Mouse (Mus musculus): Measurements from ENCODE around the gene Psmd14. TPM values are rescaled to one million over a fixed set of nuclear protein-coding genes. Genes with fewer than 3 reads are reported as not detected.

Gene Psmd14
- total RNA-seq, 2 experiments from 2014 or later = 110 to 120 TPM

DNA sequence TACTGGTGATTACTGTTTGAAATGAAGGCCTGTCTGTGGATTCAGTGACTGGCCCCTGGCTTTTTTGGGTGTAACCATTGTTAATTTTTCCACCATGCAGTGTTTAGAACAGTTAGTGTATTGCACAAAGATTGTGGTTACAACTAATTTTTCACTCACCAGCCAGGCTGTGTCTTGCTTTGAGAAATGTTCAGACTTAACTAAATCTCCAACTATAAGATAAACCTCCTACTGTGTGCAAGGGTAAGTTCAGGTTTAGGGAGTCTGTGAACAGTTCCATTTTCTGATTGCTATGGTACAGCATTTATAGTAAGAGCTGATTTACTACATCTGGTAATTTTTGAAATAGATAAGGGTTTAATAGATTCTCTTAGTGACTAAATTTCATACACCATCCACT, 69.3 kb downstream of the Psmd14 start:
- Histone ChIP-seq H3K27ac (no peak overlapping the region), H3K4me3 (no peak overlapping the region)
- DNase-seq (ENCODE audit: low spot score in 2 of 2) = no peak
- TF ChIP-seq CTCF (conservative IDR thresholded peaks at IDR 0.05) = no peak

GRCm38 (mm10) chr2:61794960-61795359, 83.5 kb downstream of the Psmd14 start:
- H3K4me3 ChIP-seq = no peak overlapping the region
- no peak for DNase-seq (ENCODE audit: low spot score in 2 of 2)
- peak overlapping the region; percentile 51; the same call in 1 of the 2 replicates for H3K27ac ChIP-seq
- no peak for TF ChIP-seq CTCF (conservative IDR thresholded peaks at IDR 0.05)

DNA sequence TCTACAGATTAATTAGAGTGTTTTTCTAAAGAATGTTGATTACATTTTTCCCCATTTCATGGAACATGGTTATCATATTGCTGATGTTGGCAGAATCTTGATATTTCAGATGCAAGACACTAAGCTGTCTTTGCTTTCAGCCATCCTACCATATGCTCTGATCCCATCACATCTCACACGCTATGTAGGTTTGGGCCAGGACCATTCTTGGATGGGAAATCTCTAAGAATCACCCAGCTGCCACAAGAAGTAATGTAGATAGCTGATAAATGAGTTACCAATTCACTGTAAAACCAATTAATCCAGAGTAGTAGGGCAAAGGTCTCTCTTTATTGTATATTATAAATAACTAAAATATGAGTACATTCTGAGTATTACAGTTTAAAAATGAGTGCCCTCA, 86.6 kb downstream of the Psmd14 start:
- DNase-seq (ENCODE audit: low spot score in 2 of 2) = no peak
- Histone ChIP-seq H3K27ac (no peak overlapping the region), H3K4me3 (no peak overlapping the region)
- TF ChIP-seq CTCF (conservative IDR thresholded peaks at IDR 0.05) = no peak

DNA sequence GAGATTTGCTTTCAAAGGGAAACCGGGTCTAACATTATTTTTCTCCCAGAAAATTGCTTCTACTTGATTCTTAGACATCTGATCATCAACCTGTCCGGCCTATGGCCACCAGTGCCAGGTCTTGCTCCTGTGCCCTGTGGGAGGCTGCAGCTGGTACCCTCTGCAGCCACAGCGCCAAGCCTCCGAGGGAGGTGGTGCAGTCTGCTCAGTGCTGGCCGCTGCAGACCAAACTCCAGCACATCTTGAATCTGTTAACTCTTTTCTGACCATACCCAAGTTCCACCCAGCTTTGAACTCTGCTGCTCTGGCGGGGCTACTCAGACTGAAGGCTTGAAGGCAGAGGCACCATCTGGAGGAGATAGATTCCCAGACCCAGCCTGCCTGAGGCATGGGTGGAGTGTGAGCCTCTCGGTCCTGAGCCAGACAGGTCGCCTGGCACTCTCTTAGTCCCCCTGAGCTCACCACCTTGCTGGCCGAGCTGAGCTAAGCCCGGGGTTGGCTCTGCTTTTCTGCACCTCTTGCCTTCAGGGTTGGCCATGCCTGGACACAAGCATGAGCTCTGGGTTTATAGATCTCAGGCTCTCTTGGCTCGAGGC, 91.3 kb downstream of the Psmd14 start, which contains the start of gene Tbr1:
Tbr1 (plus strand) TSS at position 275 of the 596 bp plus-strand sequence.
- peak within 1 kb of the TSS; percentile 94 for H3K27ac ChIP-seq
- no peak for DNase-seq (ENCODE audit: low spot score in 2 of 2)

GRCm38 (mm10) chr2:61803443-61804367, 92.2 kb downstream of the Psmd14 start:
- peak in 1 of 2 experiments; percentile 52 for DNase-seq (ENCODE audit: low spot score in 2 of 2)
- TF ChIP-seq CTCF (conservative IDR thresholded peaks at IDR 0.05) = no peak
- peak overlapping the region; percentile 71 for H3K4me3 ChIP-seq
- H3K27ac ChIP-seq = peak overlapping the region; percentile 94

More for the DNA sequence above, 91.3 kb downstream of the Psmd14 start, which contains the start of gene Tbr1:
- no peak for TF ChIP-seq CTCF (conservative IDR thresholded peaks at IDR 0.05)
- peak within 1 kb of the TSS; percentile 71 for H3K4me3 ChIP-seq

DNA sequence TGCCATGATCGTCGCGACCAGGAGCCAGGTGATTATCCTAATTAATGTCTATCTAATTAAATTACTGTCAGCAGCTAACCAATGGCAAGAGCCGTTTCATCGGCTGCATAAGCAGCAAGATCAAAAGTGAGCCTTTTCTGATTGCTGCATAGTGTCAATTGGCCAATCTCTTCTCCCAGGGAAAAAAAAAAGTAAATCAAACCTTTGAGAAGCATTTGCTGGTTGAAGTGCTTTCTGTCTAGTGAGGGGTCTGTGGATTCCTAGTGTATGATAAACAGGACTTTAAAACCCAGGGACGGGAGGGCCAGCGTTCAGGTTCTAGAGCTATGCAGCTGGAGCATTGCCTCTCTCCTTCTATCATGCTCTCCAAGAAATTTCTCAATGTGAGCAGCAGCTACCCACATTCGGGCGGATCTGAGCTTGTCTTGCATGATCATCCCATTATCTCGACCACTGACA, 92.9 kb downstream of the Psmd14 start:
- TF ChIP-seq CTCF (conservative IDR thresholded peaks at IDR 0.05) = no peak
- peak; percentile 63 to 73 for DNase-seq (ENCODE audit: low spot score in 2 of 2)
- peak overlapping the region; percentile 94 for H3K27ac ChIP-seq
- H3K4me3 ChIP-seq = peak overlapping the region; percentile 71

DNA sequence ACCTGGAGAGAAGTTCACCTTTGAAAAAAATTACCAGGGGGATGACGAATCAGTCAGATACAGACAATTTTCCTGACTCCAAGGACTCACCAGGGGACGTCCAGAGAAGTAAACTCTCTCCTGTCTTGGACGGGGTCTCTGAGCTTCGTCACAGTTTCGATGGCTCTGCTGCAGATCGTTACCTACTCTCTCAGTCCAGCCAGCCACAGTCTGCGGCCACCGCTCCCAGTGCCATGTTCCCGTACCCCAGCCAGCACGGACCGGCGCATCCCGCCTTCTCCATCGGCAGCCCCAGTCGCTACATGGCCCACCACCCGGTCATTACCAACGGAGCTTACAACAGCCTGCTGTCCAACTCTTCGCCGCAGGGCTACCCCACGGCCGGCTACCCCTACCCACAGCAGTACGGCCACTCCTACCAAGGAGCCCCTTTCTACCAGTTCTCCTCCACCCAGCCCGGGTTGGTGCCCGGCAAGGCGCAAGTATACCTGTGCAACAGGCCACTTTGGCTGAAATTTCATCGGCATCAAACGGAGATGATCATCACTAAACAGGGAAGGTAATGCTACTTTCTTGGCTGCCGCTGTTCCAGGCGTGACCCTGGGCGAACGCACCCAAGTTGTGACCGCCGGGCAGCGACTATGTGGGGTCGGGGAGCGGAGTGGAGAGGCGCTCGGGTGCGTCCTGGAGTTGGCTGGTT, 93.5 kb downstream of the Psmd14 start:
- H3K4me3 ChIP-seq = peak overlapping the region; percentile 71
- H3K27ac ChIP-seq = peak overlapping the region; percentile 94
- DNase-seq (ENCODE audit: low spot score in 2 of 2) = peak in 1 of 2 experiments; percentile 25
- TF ChIP-seq CTCF (conservative IDR thresholded peaks at IDR 0.05) = no peak

GRCm38 (mm10) chr2:61805541-61806345, 94.2 kb downstream of the Psmd14 start:
- peak overlapping the region; percentile 94 for H3K27ac ChIP-seq
- no peak for DNase-seq (ENCODE audit: low spot score in 2 of 2)
- peak overlapping the region; percentile 71 for H3K4me3 ChIP-seq

GRCm38 (mm10) chr2:61806346-61806825, 94.9 kb downstream of the Psmd14 start:
- DNase-seq (ENCODE audit: low spot score in 2 of 2) = no peak
- no peak for TF ChIP-seq CTCF (conservative IDR thresholded peaks at IDR 0.05)
- peak overlapping the region; percentile 94 for H3K27ac ChIP-seq
- H3K4me3 ChIP-seq = peak overlapping the region; percentile 71

More at GRCm38 (mm10) chr2:61805541-61806345, 94.2 kb downstream of the Psmd14 start:
- TF ChIP-seq CTCF (conservative IDR thresholded peaks at IDR 0.05) = no peak

GRCm38 (mm10) chr2:61807151-61807550, 95.7 kb downstream of the Psmd14 start:
- no peak for TF ChIP-seq CTCF (conservative IDR thresholded peaks at IDR 0.05)

GRCm38 (mm10) chr2:61807781-61808180, 96.3 kb downstream of the Psmd14 start:
- no peak for TF ChIP-seq CTCF (conservative IDR thresholded peaks at IDR 0.05)
- Histone ChIP-seq H3K4me3 (peak overlapping the region; percentile 59), H3K27ac (peak overlapping the region; percentile 88)
- no peak for DNase-seq (ENCODE audit: low spot score in 2 of 2)

More at GRCm38 (mm10) chr2:61807151-61807550, 95.7 kb downstream of the Psmd14 start:
- Histone ChIP-seq H3K27ac (peak overlapping the region; percentile 88), H3K4me3 (peak overlapping the region; percentile 59)
- DNase-seq (ENCODE audit: low spot score in 2 of 2) = peak in 1 of 2 experiments; percentile 25

Data from layer of hippocampus, adult 2 months (tissue).